Mouse (Mus musculus) CH12.LX (cell line): ENCODE measurements at regions not wholly inside any gene's neighbourhood (a gene's known extent, or its start where the extent isn't known, plus 50 kb on each side); places are given as distances from the start of the nearest gene placed in this dataset.

Source experiments
- DNase-seq: peaks from one replicate; pipeline ENCODE4 v3.0.0-alpha.2; 2013; ENCODE audit errors: extremely low read depth
- H3K27ac ChIP-seq: 2 replicates; pipeline ENCODE4 v1.5.1; 2012; ENCODE audit warnings: low read depth, mild to moderate bottlenecking, control low read depth, moderate library complexity; ENCODE audit not compliant: insufficient read depth
- H3K27me3 ChIP-seq: replicated peaks from 2 replicates; pipeline ENCODE3; 2012; ENCODE audit warnings: inconsistent platforms
- H3K36me3 ChIP-seq, 2 experiments: replicated peaks in 1 of 2; 2 replicates each; pipeline versions ENCODE3 to v1.6.1; 2012; ENCODE audit warnings: inconsistent platforms in 1 of 2, low read length in 1 of 2, mild to moderate bottlenecking in 1 of 2, mixed read lengths in 1 of 2, moderate library complexity in 1 of 2; ENCODE audit not compliant: control insufficient read depth in 1 of 2, insufficient read depth in 1 of 2
- H3K4me1 ChIP-seq, 2 experiments: 2 replicates each; pipeline ENCODE4 v1.6.1; 2012; ENCODE audit warnings: inconsistent platforms in 1 of 2, moderate library complexity in 1 of 2; ENCODE audit not compliant: insufficient read depth in 2 of 2, control insufficient read depth in 1 of 2
- H3K4me2 ChIP-seq: 2 replicates; pipeline ENCODE4 v1.6.1; 2012; ENCODE audit warnings: low read depth, mild to moderate bottlenecking, control low read depth; ENCODE audit not compliant: poor library complexity, insufficient read depth, severe bottlenecking
- H3K4me3 ChIP-seq, 3 experiments: fragments of 150-350 bp in 1 of 3; sonication (generic) in 1 of 3; replicated peaks in 1 of 3; 2 replicates each; pipeline versions ENCODE3 to v1.5.1; 2011 to 2012; ENCODE audit warnings: low read depth in 2 of 3, low read length in 2 of 3, mild to moderate bottlenecking in 2 of 3, moderate library complexity in 2 of 3, control low read depth in 1 of 3, improper control_type of control experiment in 1 of 3, inconsistent platforms in 1 of 3, mixed read lengths in 1 of 3; ENCODE audit not compliant: poor library complexity in 1 of 3
- H3K79me2 ChIP-seq: replicated peaks from 2 replicates; pipeline ENCODE4 v1.6.1; 2012; ENCODE audit warnings: mild to moderate bottlenecking, moderate library complexity; ENCODE audit not compliant: control insufficient read depth, poor library complexity, insufficient read depth, severe bottlenecking; ENCODE audit errors: extremely low read depth
- H3K9ac ChIP-seq: 2 replicates; pipeline ENCODE4 v1.6.1; 2012; ENCODE audit warnings: low read depth, mild to moderate bottlenecking, control low read depth, moderate library complexity; ENCODE audit not compliant: insufficient read depth
- H3K9me3 ChIP-seq: replicated peaks from 2 replicates; pipeline ENCODE3; 2012; ENCODE audit warnings: low read length, inconsistent platforms, mixed read lengths
- BHLHE40 ChIP-seq: IDR thresholded peaks from 2 replicates; pipeline ENCODE4 v1.6.1; 2011; ENCODE audit warnings: mild to moderate bottlenecking, low read depth, low read length, improper control_type of control experiment
- CHD2 ChIP-seq: IDR thresholded peaks from 2 replicates; pipeline ENCODE4 v1.6.1; 2011; ENCODE audit warnings: low read length, improper control_type of control experiment
- EP300 ChIP-seq: IDR thresholded peaks from 2 replicates; pipeline ENCODE4 v1.6.1; 2011; ENCODE audit warnings: low read length, improper control_type of control experiment
- JUND ChIP-seq: conservative IDR thresholded peaks from 2 replicates; pipeline ENCODE4 v1.6.1; 2011; ENCODE audit warnings: low read depth, low read length, improper control_type of control experiment
- KAT2A ChIP-seq: IDR thresholded peaks from 2 replicates; pipeline ENCODE4 v1.6.1; 2012; ENCODE audit warnings: low read length, improper control_type of control experiment, inconsistent platforms; ENCODE audit not compliant: insufficient replicate concordance
- MAFK ChIP-seq: IDR thresholded peaks from 2 replicates; pipeline ENCODE4 v1.6.1; 2011; ENCODE audit warnings: low read length, improper control_type of control experiment; ENCODE audit not compliant: insufficient replicate concordance
- MXI1 ChIP-seq: IDR thresholded peaks from 2 replicates; pipeline ENCODE4 v1.6.1; 2011; ENCODE audit warnings: mild to moderate bottlenecking, low read depth, low read length, improper control_type of control experiment
- NELFE ChIP-seq: IDR thresholded peaks from 2 replicates; pipeline ENCODE4 v1.6.1; 2011; ENCODE audit warnings: low read depth, low read length, improper control_type of control experiment
- PAX5 ChIP-seq: IDR thresholded peaks from 2 replicates; pipeline ENCODE4 v1.6.1; 2012; ENCODE audit warnings: low read length, inconsistent platforms, mixed read lengths
- POLR2AphosphoS2 ChIP-seq: IDR thresholded peaks from 2 replicates; pipeline ENCODE4 v1.6.1; 2011; ENCODE audit warnings: low read depth, low read length, improper control_type of control experiment
- RAD21 ChIP-seq: IDR thresholded peaks from 2 replicates; pipeline ENCODE4 v1.6.1; 2011; ENCODE audit warnings: low read depth, mild to moderate bottlenecking, low read length, improper control_type of control experiment, moderate library complexity
- RCOR1 ChIP-seq: conservative IDR thresholded peaks from 2 replicates; pipeline ENCODE4 v1.6.1; 2012; ENCODE audit warnings: low read depth, mild to moderate bottlenecking, inconsistent platforms, low read length, improper control_type of control experiment
- SIN3A ChIP-seq: IDR thresholded peaks from 2 replicates; pipeline ENCODE4 v1.6.1; 2012; ENCODE audit warnings: low read length, improper control_type of control experiment, inconsistent platforms
- SMC3 ChIP-seq: IDR thresholded peaks from 2 replicates; pipeline ENCODE4 v1.6.1; 2011; ENCODE audit warnings: low read depth, low read length, improper control_type of control experiment
- UBTF ChIP-seq: IDR thresholded peaks from 2 replicates; pipeline ENCODE4 v1.6.1; 2012; ENCODE audit warnings: low read depth, mild to moderate bottlenecking, inconsistent platforms, low read length, improper control_type of control experiment, moderate library complexity
- USF1 ChIP-seq: IDR thresholded peaks from 2 replicates; pipeline ENCODE4 v1.6.1; 2014; ENCODE audit warnings: low read depth, mild to moderate bottlenecking, inconsistent platforms, low read length, improper control_type of control experiment
- USF2 ChIP-seq: conservative IDR thresholded peaks from 2 replicates; pipeline ENCODE4 v1.6.1; 2011; ENCODE audit warnings: low read depth, low read length, improper control_type of control experiment
- ZC3H11A ChIP-seq: IDR thresholded peaks from 2 replicates; pipeline ENCODE4 v1.6.1; 2012; ENCODE audit warnings: low read depth, mild to moderate bottlenecking, inconsistent platforms, low read length, improper control_type of control experiment
- ZMIZ1 ChIP-seq: IDR thresholded peaks from 2 replicates; pipeline ENCODE4 v1.6.1; 2012; ENCODE audit warnings: low read depth, mild to moderate bottlenecking, inconsistent platforms, low read length, improper control_type of control experiment
- ZNF384 ChIP-seq: IDR thresholded peaks from 2 replicates; pipeline ENCODE4 v1.6.1; 2012; ENCODE audit warnings: low read depth, low read length, improper control_type of control experiment, inconsistent platforms
- dilution Hi-C: fragments of 300-500 bp; cut with MboI; formaldehyde crosslinking; loops from 2 replicates; pipeline ENCODE4 v1.14.3; 2020; ENCODE audit warnings: low sequenced_read_pairs; ENCODE audit not compliant: extremely low pct_unique_long_range_greater_than_20kb, extremely low pct_ligation_motif_present
- in situ Hi-C: fragments of 300-500 bp; cut with MboI; formaldehyde crosslinking; loops from 3 replicates; pipeline ENCODE4 v1.14.3; 2019; ENCODE audit warnings: low sequenced_read_pairs, low pct_ligation_motif_present, low pct_unique_long_range_greater_than_20kb, mixed read lengths

DNA sequence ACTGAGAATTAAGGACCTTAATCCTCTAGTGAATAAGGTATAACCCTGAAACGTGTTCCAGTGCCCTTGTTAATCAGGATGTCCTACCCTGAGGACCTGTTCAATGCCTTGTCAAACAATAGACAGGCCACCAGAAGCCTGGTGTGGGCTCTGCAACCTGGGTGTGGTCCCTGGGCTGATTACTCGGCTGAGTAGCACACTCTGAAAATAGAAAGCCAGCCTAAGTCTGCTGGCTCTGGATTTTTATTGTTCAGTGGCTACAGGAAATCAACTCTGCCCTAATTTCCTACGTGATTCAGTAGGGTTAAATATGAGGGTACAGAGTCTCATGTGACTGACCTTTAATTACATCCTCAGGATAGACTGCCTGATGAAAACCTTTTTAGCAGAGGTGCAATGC is 113.9 kb upstream of the Adgrl4 start:
- Histone ChIP-seq H3K79me2 (no peaks in the 10 kb centered on the region), H3K27ac (no peak overlapping the region), H3K4me2 (no peak overlapping the region), H3K36me3 (no peaks in the 10 kb centered on the region), H3K9me3 (peaks cover 15% of the 10 kb centered on the region), H3K9ac (no peak overlapping the region), H3K4me3 (no peak overlapping the region), H3K27me3 (no peaks in the 10 kb centered on the region), H3K4me1 (no peaks in the 10 kb centered on the region)
- in situ Hi-C loops, result no loop called here
- dilution Hi-C loops, result no loop called here
- TF ChIP-seq SIN3A (no peak), KAT2A (no peak), ZMIZ1 (no peak), USF2 (no peak), USF1 (no peak), CHD2 (no peak), UBTF (no peak), POLR2AphosphoS2 (no peak), MAFK (no peak), RCOR1 (no peak), BHLHE40 (no peak), ZNF384 (no peak), PAX5 (no peak), MXI1 (no peak), EP300 (no peak), SMC3 (no peak)
- no peak for DNase-seq

GRCm38 (mm10) chr3:151329801-151330200 is 107.9 kb upstream of the Adgrl4 start:
- Histone ChIP-seq H3K36me3 (no peaks in the 10 kb centered on the region), H3K4me2 (no peak overlapping the region)

More at GRCm38 (mm10) chr3:151329801-151330200, 107.9 kb upstream of the Adgrl4 start:
- H3K79me2 ChIP-seq, result no peaks in the 10 kb centered on the region
- no peak overlapping the region for H3K27ac ChIP-seq
- no peaks in the 10 kb centered on the region for H3K27me3 ChIP-seq
- TF ChIP-seq ZC3H11A (no peak), SMC3 (no peak), RAD21 (no peak), NELFE (no peak), ZMIZ1 (no peak), JUND (no peak), SIN3A (no peak)
- peaks cover 18% of the 10 kb centered on the region for H3K9me3 ChIP-seq
- dilution Hi-C loops (no loop called here), in situ Hi-C loops (no loop called here)
- no peak overlapping the region for H3K9ac ChIP-seq
- no peak overlapping the region for H3K4me3 ChIP-seq
- no peak for DNase-seq
- H3K4me1 ChIP-seq, result no peaks in the 10 kb centered on the region
